Mouse (Mus musculus) CH12.LX (cell line): ENCODE results near the gene Cebpz.

Source experiments
- BHLHE40 ChIP-seq: IDR thresholded peaks from 2 replicates; pipeline ENCODE4 v1.6.1; 2011; ENCODE audit warnings: mild to moderate bottlenecking, low read depth, low read length, improper control_type of control experiment
- CTCF ChIP-seq, 2 experiments: IDR thresholded peaks in 1 of 2; conservative IDR thresholded peaks in 1 of 2; 2 replicates each; pipeline ENCODE4 v1.5.1; 2011 to 2012; ENCODE audit warnings: low read depth in 2 of 2, low read length in 2 of 2, improper control_type of control experiment in 1 of 2, inconsistent platforms in 1 of 2, mild to moderate bottlenecking in 1 of 2, moderate library complexity in 1 of 2
- EP300 ChIP-seq: IDR thresholded peaks from 2 replicates; pipeline ENCODE4 v1.6.1; 2011; ENCODE audit warnings: low read length, improper control_type of control experiment
- MEF2A ChIP-seq: IDR thresholded peaks from 2 replicates; pipeline ENCODE4 v1.6.1; 2014; ENCODE audit warnings: low read depth, mild to moderate bottlenecking, inconsistent platforms, low read length, improper control_type of control experiment, borderline replicate concordance
- PAX5 ChIP-seq: IDR thresholded peaks from 2 replicates; pipeline ENCODE4 v1.6.1; 2012; ENCODE audit warnings: low read length, inconsistent platforms, mixed read lengths
- POLR2A ChIP-seq: IDR thresholded peaks from 2 replicates; pipeline ENCODE4 v1.6.1; 2011; ENCODE audit warnings: low read depth, mild to moderate bottlenecking, improper control_type of control experiment, low read length
- POLR2AphosphoS2 ChIP-seq: IDR thresholded peaks from 2 replicates; pipeline ENCODE4 v1.6.1; 2011; ENCODE audit warnings: low read depth, low read length, improper control_type of control experiment
- RCOR1 ChIP-seq: conservative IDR thresholded peaks from 2 replicates; pipeline ENCODE4 v1.6.1; 2012; ENCODE audit warnings: low read depth, mild to moderate bottlenecking, inconsistent platforms, low read length, improper control_type of control experiment

DNA sequence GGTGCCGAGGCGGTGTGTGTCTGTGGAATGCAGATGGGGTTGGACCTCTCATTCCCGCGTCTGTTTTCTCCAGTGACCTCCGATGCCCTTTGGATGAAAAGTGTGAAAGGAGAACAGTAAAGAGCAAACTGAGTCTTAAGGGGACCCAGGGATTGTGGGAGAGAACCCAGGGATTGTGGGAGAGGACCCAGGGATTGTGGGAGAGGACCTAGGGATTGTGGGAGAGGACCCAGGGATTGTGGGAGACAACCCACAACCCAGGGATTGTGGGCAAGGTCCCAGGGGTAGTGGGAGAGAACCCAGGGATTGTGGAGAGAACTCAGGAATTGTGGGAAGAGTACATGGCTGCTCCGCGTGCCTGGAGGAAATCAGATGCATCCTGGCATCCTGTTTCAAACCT is 41.9 kb downstream of the Cebpz start:
- TF ChIP-seq EP300 (no peak), POLR2A (no peak), CTCF (conservative IDR thresholded peaks at IDR 0.05 in 1 of 2, IDR thresholded peaks at IDR 0.05 in 1 of 2; ENCODE audit: low read depth in 2 of 2, low read length in 2 of 2) (no peak), MEF2A (no peak), POLR2AphosphoS2 (no peak), PAX5 (no peak), RCOR1 (no peak), BHLHE40 (no peak)
